Mouse (Mus musculus) megakaryocyte, embryonic 14.5 days (primary cell): Measurements from ENCODE around the gene Pip5k1b.

Experiments
- FLI1 ChIP-seq: IDR thresholded peaks from 2 replicates; pipeline ENCODE4 v1.6.1; 2012; ENCODE audit warnings: low read length, inconsistent platforms, mixed read lengths
- GATA1 ChIP-seq: IDR thresholded peaks from 3 replicates; pipeline ENCODE4 v1.6.1; 2012; ENCODE audit warnings: mixed read lengths, low read length, inconsistent platforms, borderline replicate concordance

DNA sequence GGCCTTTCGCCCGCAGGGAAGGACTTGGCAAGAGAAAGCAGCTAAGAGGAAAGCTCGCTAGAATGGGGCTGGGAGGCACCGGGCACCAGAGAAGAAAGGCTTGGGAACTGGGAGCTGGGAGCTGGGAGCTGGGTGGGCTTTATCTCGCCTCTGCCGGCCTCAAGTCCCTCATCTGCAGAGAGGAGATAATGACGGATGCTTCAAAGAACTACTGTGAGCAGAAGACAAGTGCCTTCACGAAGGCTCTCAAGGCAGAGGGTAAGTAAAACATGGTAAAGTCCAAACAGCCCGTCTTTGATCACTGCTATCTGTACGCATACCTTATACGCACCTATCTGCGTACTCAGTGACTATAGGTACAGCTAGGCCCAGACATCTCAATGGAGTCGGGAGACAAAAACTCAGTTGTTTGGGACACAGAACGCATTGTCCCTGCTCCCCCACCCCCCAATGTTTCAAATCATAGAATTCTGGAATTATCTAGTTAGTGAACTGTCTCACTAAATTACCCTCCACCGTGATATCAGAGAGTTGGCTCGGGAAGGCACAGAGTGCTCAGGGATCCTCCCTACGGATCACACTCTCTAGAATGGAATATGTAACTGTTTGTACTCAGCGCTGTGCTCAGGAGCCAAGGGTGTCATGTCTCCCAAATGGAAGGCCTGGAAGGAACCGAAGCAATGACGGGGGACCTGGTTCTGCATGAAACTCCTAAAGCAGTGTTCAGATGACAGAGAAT lies 42.4 kb downstream of the Pip5k1b start:
- TF ChIP-seq GATA1 (no peak; the same call in 2 of the 3 replicates), FLI1 (no peak)
